Mouse (Mus musculus): ENCODE results near the gene Begain.

DNA sequence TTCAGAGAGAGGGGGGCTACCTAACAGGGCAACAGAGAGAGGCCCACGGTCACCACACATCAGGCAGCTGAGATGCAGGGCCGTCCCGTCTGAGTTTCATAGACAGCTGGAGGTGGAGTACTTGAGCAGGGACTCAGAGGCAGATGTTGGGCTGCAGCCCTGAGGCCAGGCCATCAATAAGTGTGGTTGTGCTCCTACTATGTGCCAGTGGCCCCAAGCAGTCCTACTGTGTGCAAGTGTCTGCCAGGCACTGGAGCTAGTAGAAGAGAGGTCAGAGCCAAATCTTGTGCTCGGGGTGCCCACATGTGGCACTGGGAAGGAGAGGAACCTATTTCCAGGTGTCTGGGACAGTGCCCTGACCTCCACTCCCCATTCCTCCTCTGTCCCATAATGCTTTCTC, 18.1 kb downstream of the Begain start:
- TF ChIP-seq CTCF (IDR thresholded peaks at IDR 0.05; ENCODE audit: low read depth) (no peak), EP300 (IDR thresholded peaks at IDR 0.05; ENCODE audit: low read depth) (no peak)

All from liver, embryonic 14.5 days (tissue).